Mouse (Mus musculus): ENCODE results near the gene Atp2a3. TPM values are rescaled to one million over a fixed set of nuclear protein-coding genes. Genes with fewer than 3 reads are reported as not detected.

Gene Atp2a3
- polyA plus RNA-seq, 1 experiment = 26.1 TPM

DNA sequence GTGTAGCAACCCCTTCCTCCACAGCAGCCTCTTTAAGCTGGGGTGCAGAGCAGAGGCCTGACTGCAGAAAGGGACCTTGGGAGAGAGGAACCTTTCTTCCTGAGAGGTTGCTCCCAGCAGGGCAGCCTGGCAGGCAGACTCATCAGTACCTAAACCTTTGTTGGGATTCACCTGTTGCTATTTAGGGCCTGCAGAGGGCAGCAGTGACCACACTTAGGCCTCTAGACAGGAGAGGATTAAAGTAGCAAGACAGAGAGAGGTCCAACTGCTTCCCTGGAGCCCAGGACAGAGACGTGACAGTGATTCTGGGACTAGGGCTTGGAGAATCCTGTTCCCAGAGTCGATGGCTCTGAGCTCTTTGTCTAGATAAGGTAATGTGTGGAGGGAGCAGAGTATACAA, 45.4 kb downstream of the Atp2a3 start:
- no peak overlapping the region for H3K4me3 ChIP-seq
- no peaks in the 10 kb centered on the region for H3K79me2 ChIP-seq (ENCODE audit: control insufficient read depth, insufficient read depth)
- TF ChIP-seq MYOG (IDR thresholded peaks at IDR 0.05; ENCODE audit: control insufficient read depth in 1 of 3, insufficient read depth in 1 of 3, insufficient read length in 2 of 3, low read depth in 2 of 3) = no peak
- TF ChIP-seq MAX (IDR thresholded peaks at IDR 0.05; ENCODE audit: low read depth) = no peak
- no peak for TF ChIP-seq TCF3 (IDR thresholded peaks at IDR 0.05; ENCODE audit: insufficient read length, low read depth)
- no peak for TF ChIP-seq POLR2A (IDR thresholded peaks at IDR 0.05; ENCODE audit: insufficient read length, low read depth)
- no peak for TF ChIP-seq USF1 (IDR thresholded peaks at IDR 0.05; ENCODE audit: low read depth)
- TF ChIP-seq CEBPB (IDR thresholded peaks at IDR 0.05; ENCODE audit: insufficient read depth, poor library complexity, severe bottlenecking) = no peak
- no peak for TF ChIP-seq E2F4 (IDR thresholded peaks at IDR 0.05; ENCODE audit: insufficient read depth)
- no peak for TF ChIP-seq MYOD1 (IDR thresholded peaks at IDR 0.05; ENCODE audit: control insufficient read depth in 1 of 3, insufficient read length in 2 of 3, low read depth in 2 of 3)
- no peak for TF ChIP-seq SRF (IDR thresholded peaks at IDR 0.05; ENCODE audit: control insufficient read depth, insufficient read length, low read depth)
- no peak for TF ChIP-seq TCF12 (IDR thresholded peaks at IDR 0.05; ENCODE audit: insufficient read depth, poor library complexity, severe bottlenecking)
- no peak for TF ChIP-seq REST (IDR thresholded peaks at IDR 0.05; ENCODE audit: insufficient read depth, insufficient read length)
- TF ChIP-seq POLR2AphosphoS2 (IDR thresholded peaks at IDR 0.05; ENCODE audit: insufficient read length, low read depth) = no peak
- H3K4me2 ChIP-seq (ENCODE audit: low read depth) = no peak overlapping the region
- no peak overlapping the region for H3ac ChIP-seq (ENCODE audit: control insufficient read depth, insufficient read length)
- H3K36me3 ChIP-seq (ENCODE audit: control insufficient read depth, insufficient read depth) = no peaks in the 10 kb centered on the region
- H3K27me3 ChIP-seq (ENCODE audit: control insufficient read depth, insufficient read depth, insufficient read length) = no peaks in the 10 kb centered on the region

DNA sequence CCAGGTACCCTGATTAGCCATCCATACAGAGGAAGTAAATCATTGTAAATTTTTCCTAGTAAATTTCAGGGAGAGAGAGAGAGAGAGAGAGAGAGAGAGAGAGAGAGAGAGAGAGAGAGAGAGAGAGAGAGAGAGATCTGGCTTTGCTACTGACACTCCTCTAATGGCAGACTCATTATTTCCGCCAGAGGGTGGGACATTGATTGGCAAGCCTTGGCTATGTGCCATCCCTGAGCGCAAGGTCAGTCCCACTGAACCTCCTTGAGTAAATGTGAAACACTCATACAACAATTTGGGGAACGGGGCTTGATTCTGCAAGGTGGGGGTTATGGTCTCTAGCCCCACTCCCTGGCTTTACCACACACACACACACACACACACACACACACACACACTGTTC, 46.1 kb downstream of the Atp2a3 start:
- no peaks in the 10 kb centered on the region for H3K36me3 ChIP-seq (ENCODE audit: control insufficient read depth, insufficient read depth)
- TF ChIP-seq REST (IDR thresholded peaks at IDR 0.05; ENCODE audit: insufficient read depth, insufficient read length) (no peak), SRF (IDR thresholded peaks at IDR 0.05; ENCODE audit: control insufficient read depth, insufficient read length, low read depth) (no peak), CEBPB (IDR thresholded peaks at IDR 0.05; ENCODE audit: insufficient read depth, poor library complexity, severe bottlenecking) (no peak), MAX (IDR thresholded peaks at IDR 0.05; ENCODE audit: low read depth) (no peak), POLR2AphosphoS2 (IDR thresholded peaks at IDR 0.05; ENCODE audit: insufficient read length, low read depth) (no peak), POLR2A (IDR thresholded peaks at IDR 0.05; ENCODE audit: insufficient read length, low read depth) (no peak), MYOD1 (IDR thresholded peaks at IDR 0.05; ENCODE audit: control insufficient read depth in 1 of 3, insufficient read length in 2 of 3, low read depth in 2 of 3) (no peak), E2F4 (IDR thresholded peaks at IDR 0.05; ENCODE audit: insufficient read depth) (no peak), MYOG (IDR thresholded peaks at IDR 0.05; ENCODE audit: control insufficient read depth in 1 of 3, insufficient read depth in 1 of 3, insufficient read length in 2 of 3, low read depth in 2 of 3) (no peak), TCF3 (IDR thresholded peaks at IDR 0.05; ENCODE audit: insufficient read length, low read depth) (no peak), TCF12 (IDR thresholded peaks at IDR 0.05; ENCODE audit: insufficient read depth, poor library complexity, severe bottlenecking) (no peak), USF1 (IDR thresholded peaks at IDR 0.05; ENCODE audit: low read depth) (no peak)
- H3ac ChIP-seq (ENCODE audit: control insufficient read depth, insufficient read length) = no peak overlapping the region
- no peaks in the 10 kb centered on the region for H3K27me3 ChIP-seq (ENCODE audit: control insufficient read depth, insufficient read depth, insufficient read length)
- H3K4me2 ChIP-seq (ENCODE audit: low read depth) = no peak overlapping the region
- no peak overlapping the region for H3K4me3 ChIP-seq
- no peaks in the 10 kb centered on the region for H3K79me2 ChIP-seq (ENCODE audit: control insufficient read depth, insufficient read depth)

DNA sequence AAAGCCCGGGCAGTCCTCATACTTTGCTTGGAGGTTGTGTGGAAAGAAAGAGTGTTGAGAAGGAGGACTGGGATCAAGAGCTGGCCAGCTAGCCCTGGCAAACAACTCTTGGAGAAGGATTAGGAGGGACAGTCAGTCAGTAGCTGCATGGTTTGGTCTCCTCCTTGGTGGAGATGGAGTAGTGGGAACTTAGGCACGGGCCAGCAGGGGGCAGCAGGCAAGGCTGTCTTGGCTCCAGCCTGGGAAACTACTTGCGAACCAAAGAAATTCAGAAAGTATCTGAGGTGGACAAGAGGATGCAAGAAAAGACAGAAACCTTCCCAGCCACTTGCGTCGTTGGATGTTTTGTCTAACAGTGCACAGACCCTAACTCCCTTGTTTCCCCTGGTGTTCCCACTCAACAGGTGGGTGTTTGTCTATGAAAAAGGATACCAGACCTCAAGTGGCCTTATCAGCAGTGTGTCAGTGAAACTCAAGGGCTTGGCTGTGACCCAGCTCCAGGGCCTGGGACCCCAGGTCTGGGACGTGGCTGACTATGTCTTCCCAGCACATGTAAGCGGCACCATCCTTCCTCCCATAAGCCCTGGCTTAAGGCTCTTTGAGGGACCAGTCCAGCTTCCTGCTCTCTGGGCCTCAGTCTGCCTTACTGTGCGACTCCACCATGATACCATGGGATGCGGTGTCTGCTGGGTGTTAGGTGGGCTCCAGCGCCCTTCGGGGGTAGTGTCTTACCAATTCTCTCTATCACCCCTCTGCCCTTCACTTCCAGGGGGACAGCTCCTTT, 46.9 kb downstream of the Atp2a3 start:
- no peak overlapping the region for H3K4me3 ChIP-seq
- H3K79me2 ChIP-seq (ENCODE audit: control insufficient read depth, insufficient read depth) = no peaks in the 10 kb centered on the region
- TF ChIP-seq MAX (IDR thresholded peaks at IDR 0.05; ENCODE audit: low read depth) = no peak
- TF ChIP-seq USF1 (IDR thresholded peaks at IDR 0.05; ENCODE audit: low read depth) = no peak
- TF ChIP-seq TCF12 (IDR thresholded peaks at IDR 0.05; ENCODE audit: insufficient read depth, poor library complexity, severe bottlenecking) = no peak
- no peak for TF ChIP-seq POLR2AphosphoS2 (IDR thresholded peaks at IDR 0.05; ENCODE audit: insufficient read length, low read depth)
- no peak for TF ChIP-seq MYOG (IDR thresholded peaks at IDR 0.05; ENCODE audit: control insufficient read depth in 1 of 3, insufficient read depth in 1 of 3, insufficient read length in 2 of 3, low read depth in 2 of 3)
- TF ChIP-seq CEBPB (IDR thresholded peaks at IDR 0.05; ENCODE audit: insufficient read depth, poor library complexity, severe bottlenecking) = no peak
- no peaks in the 10 kb centered on the region for H3K27me3 ChIP-seq (ENCODE audit: control insufficient read depth, insufficient read depth, insufficient read length)
- no peak overlapping the region for H3K4me2 ChIP-seq (ENCODE audit: low read depth)
- no peak overlapping the region for H3ac ChIP-seq (ENCODE audit: control insufficient read depth, insufficient read length)
- H3K36me3 ChIP-seq (ENCODE audit: control insufficient read depth, insufficient read depth) = no peaks in the 10 kb centered on the region

DNA sequence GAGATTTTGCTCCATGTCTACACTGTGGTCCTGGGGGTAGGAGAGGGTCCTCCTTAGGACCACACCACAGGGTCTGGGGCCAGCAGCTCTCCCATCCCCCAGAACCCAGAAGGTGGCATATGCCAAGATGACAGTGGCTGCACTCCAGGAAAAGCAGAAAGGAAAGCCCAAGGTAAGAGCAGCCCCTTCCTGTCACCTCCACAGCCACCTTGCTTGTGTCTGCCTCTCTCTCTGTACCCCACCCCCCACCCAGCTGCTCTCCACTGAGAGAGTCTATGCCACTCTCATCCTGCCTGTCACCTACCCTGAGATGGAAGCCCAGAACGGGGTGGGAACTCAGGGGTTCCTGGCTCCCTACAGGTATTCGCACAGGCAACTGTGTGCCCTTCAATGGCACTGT, 47.9 kb downstream of the Atp2a3 start:
- Histone ChIP-seq H3K79me2 (ENCODE audit: control insufficient read depth, insufficient read depth) (no peaks in the 10 kb centered on the region), H3K4me2 (ENCODE audit: low read depth) (no peak overlapping the region), H3K27me3 (ENCODE audit: control insufficient read depth, insufficient read depth, insufficient read length) (no peaks in the 10 kb centered on the region), H3K4me3 (no peak overlapping the region), H3ac (ENCODE audit: control insufficient read depth, insufficient read length) (no peak overlapping the region), H3K36me3 (ENCODE audit: control insufficient read depth, insufficient read depth) (no peaks in the 10 kb centered on the region)
- TF ChIP-seq CEBPB (IDR thresholded peaks at IDR 0.05; ENCODE audit: insufficient read depth, poor library complexity, severe bottlenecking) = no peak
- TF ChIP-seq USF1 (IDR thresholded peaks at IDR 0.05; ENCODE audit: low read depth) = no peak
- TF ChIP-seq POLR2A (IDR thresholded peaks at IDR 0.05; ENCODE audit: insufficient read length, low read depth) = no peak
- TF ChIP-seq REST (IDR thresholded peaks at IDR 0.05; ENCODE audit: insufficient read depth, insufficient read length) = no peak
- TF ChIP-seq MYOG (IDR thresholded peaks at IDR 0.05; ENCODE audit: control insufficient read depth in 1 of 3, insufficient read depth in 1 of 3, insufficient read length in 2 of 3, low read depth in 2 of 3) = no peak
- no peak for TF ChIP-seq POLR2AphosphoS2 (IDR thresholded peaks at IDR 0.05; ENCODE audit: insufficient read length, low read depth)
- TF ChIP-seq TCF3 (IDR thresholded peaks at IDR 0.05; ENCODE audit: insufficient read length, low read depth) = no peak
- TF ChIP-seq SRF (IDR thresholded peaks at IDR 0.05; ENCODE audit: control insufficient read depth, insufficient read length, low read depth) = no peak
- TF ChIP-seq MAX (IDR thresholded peaks at IDR 0.05; ENCODE audit: low read depth) = no peak
- TF ChIP-seq E2F4 (IDR thresholded peaks at IDR 0.05; ENCODE audit: insufficient read depth) = no peak

Data from myocyte (in vitro differentiated cells).